In genomic region chr8:104543440-104544045, GRCm38 (mm10) we compare ENCODE assay signal across 32 mouse cellular contexts. TPM values are rescaled to one million over a fixed set of nuclear protein-coding genes. Genes with fewer than 3 reads are reported as not detected.
DNase-seq lines count a peak whose midpoint lies in the region; ATAC-seq and TF ChIP-seq lines count a peak whose summit lies in the region.
"Had no signal": no experiment of that assay in that cellular context is flagged by ENCODE, and none has a peak within 500 bp of the region (broad histone marks: within the 10 kb centered on the region; RNA-seq: fewer than 3 reads in every experiment).

No protein-coding gene starts in this region.

- no peak for TF ChIP-seq CTCF in heart, postnatal 0 days (IDR thresholded peaks at IDR 0.05; ENCODE audit: low read depth)

- H3K4me1 ChIP-seq in heart, embryonic 11.5 days (ENCODE audit: control insufficient read depth, insufficient read depth, low read length), result 0 out of 2 replicates have a peak, but pooled peaks cover 4% of the 10 kb centered on the region
- peaks cover 9% of the 10 kb centered on the region; the same call in 1 of the 2 replicates for H3K4me1 ChIP-seq in heart, postnatal 0 days (ENCODE audit: control insufficient read depth, insufficient read depth)

- H3K27ac ChIP-seq in heart, embryonic 11.5 days (ENCODE audit: low read depth, low read length), result no peak overlapping the region
- H3K27ac ChIP-seq in heart, postnatal 0 days (ENCODE audit: low read depth), result no peak overlapping the region
- H3K27ac ChIP-seq: forebrain, embryonic 13.5 days; heart, embryonic 15.5 days; hindbrain, embryonic 10.5 days; hindbrain, embryonic 15.5 days; limb, embryonic 13.5 days; liver, embryonic 13.5 days; midbrain, embryonic 12.5 days; neural tube, embryonic 12.5 days; stomach, postnatal 0 days had no signal

- no peak overlapping the region for H3K4me2 ChIP-seq in heart, embryonic 11.5 days
- H3K4me2 ChIP-seq in heart, postnatal 0 days (ENCODE audit: low read depth, low read length), result no peak overlapping the region
- H3K4me2 ChIP-seq: forebrain, embryonic 13.5 days; heart, embryonic 15.5 days; hindbrain, embryonic 15.5 days; limb, embryonic 13.5 days; liver, embryonic 13.5 days; midbrain, embryonic 12.5 days; neural tube, embryonic 12.5 days had no signal

- DNase-seq in heart, adult 18-20 months, result peak; percentile 32 to 74
- DNase-seq in kidney, postnatal 25 days, result peak; percentile 45 to 66
- DNase-seq in kidney, adult 11 months, result no peak
- no peak for DNase-seq in heart, postnatal 0 days (ENCODE audit: low spot score)
- no peak for DNase-seq in frontal cortex, postnatal 36 days (ENCODE audit: low spot score in 2 of 2)
- DNase-seq: adrenal gland, postnatal 25 days; cerebellum, adult 8-10 months; cerebellum, postnatal 25 days; gastrocnemius, postnatal 36 days; kidney, adult 18-20 months; kidney, postnatal 10 days; liver, embryonic 13.5 days; lung, adult 18-20 months; lung, postnatal 4 days; right cerebral cortex, adult 18-20 months; thymus, adult 18-20 months; thymus, postnatal 36 days had no signal

- TF ChIP-seq EP300 in heart, postnatal 0 days (IDR thresholded peaks at IDR 0.05; ENCODE audit: low read depth), result 0 out of 2 replicates have a peak, but pooled peaks have one; percentile 32

- H3K4me3 ChIP-seq in heart, embryonic 11.5 days (ENCODE audit: low read depth, low read length), result no peak overlapping the region
- H3K4me3 ChIP-seq in heart, postnatal 0 days (ENCODE audit: low read depth, low read length), result no peak overlapping the region
- H3K4me3 ChIP-seq: forebrain, embryonic 13.5 days; heart, embryonic 15.5 days; hindbrain, embryonic 10.5 days; hindbrain, embryonic 15.5 days; limb, embryonic 13.5 days; liver, embryonic 13.5 days; megakaryocyte, embryonic 14.5 days; midbrain, embryonic 12.5 days; myocyte; neural tube, embryonic 12.5 days had no signal

- no peak for ATAC-seq in heart, embryonic 11.5 days (replicated peaks; ENCODE audit: insufficient number of reproducible peaks, low FRiP score, low TSS enrichment)
- ATAC-seq in heart, postnatal 0 days (ENCODE audit: insufficient read depth, low read depth), result no peak
- no peak for ATAC-seq in granulocyte monocyte progenitor cell, adult 5-6 weeks (replicated peaks; ENCODE audit: poor library complexity, severe bottlenecking)
- ATAC-seq: CD4-positive, CD25-positive, alpha-beta regulatory T cell, adult 4 months; forebrain, embryonic 13.5 days; inflammation-experienced regulatory T-cells, adult 6 months; lung, postnatal 0 days had no signal

- H3K9ac ChIP-seq in heart, embryonic 11.5 days (ENCODE audit: low read depth, low read length), result no peak overlapping the region
- no peak overlapping the region for H3K9ac ChIP-seq in heart, postnatal 0 days (replicated peaks; ENCODE audit: low read depth, low read length)
- H3K9ac ChIP-seq: forebrain, embryonic 13.5 days; heart, embryonic 15.5 days; hindbrain, embryonic 15.5 days; limb, embryonic 13.5 days; liver, embryonic 13.5 days; midbrain, embryonic 12.5 days; neural tube, embryonic 12.5 days had no signal

- H3K27me3 ChIP-seq in heart, embryonic 11.5 days (ENCODE audit: control insufficient read depth, insufficient read depth, low read length), result peaks cover 56% of the 10 kb centered on the region
- peaks cover 48% of the 10 kb centered on the region for H3K27me3 ChIP-seq in heart, postnatal 0 days (ENCODE audit: control insufficient read depth, insufficient read depth, low read length)

- no peaks in the 10 kb centered on the region for H3K36me3 ChIP-seq in heart, embryonic 11.5 days (ENCODE audit: control insufficient read depth, insufficient read depth, low read length)
- H3K36me3 ChIP-seq in heart, postnatal 0 days (replicated peaks; ENCODE audit: control insufficient read depth, insufficient read depth, low read length), result no peaks in the 10 kb centered on the region
- H3K36me3 ChIP-seq: heart, embryonic 15.5 days; hindbrain, embryonic 10.5 days; hindbrain, embryonic 15.5 days; limb, embryonic 13.5 days; liver, embryonic 13.5 days; midbrain, embryonic 12.5 days; neural tube, embryonic 12.5 days had no signal

- WGBS in heart, embryonic 11.5 days (ENCODE audit: insufficient replicate concordance), result 80% methylated on average over 8 of the region's 8 CpGs
- 78% methylated on average over 8 of the region's 8 CpGs for WGBS in heart, postnatal 0 days

- no peaks in the 10 kb centered on the region for H3K9me3 ChIP-seq in heart, embryonic 11.5 days (replicated peaks; ENCODE audit: control insufficient read depth, low read length)
- no peaks in the 10 kb centered on the region for H3K9me3 ChIP-seq in heart, postnatal 0 days (replicated peaks; ENCODE audit: control insufficient read depth, low read length)
- H3K9me3 ChIP-seq: forebrain, embryonic 13.5 days; heart, embryonic 15.5 days; hindbrain, embryonic 10.5 days; hindbrain, embryonic 15.5 days; limb, embryonic 13.5 days; liver, embryonic 13.5 days; midbrain, embryonic 12.5 days; neural tube, embryonic 12.5 days had no signal

RNA-seq across cellular contexts. Expression of gene Car7, which starts 9.1 kb away (rescaled TPM):
- total RNA-seq in heart, adult 18-20 months (2021), result 1 to 10 TPM; 1.5 to 2.7 TPM
- 0.34 and 0.68 TPM in 2 replicates for polyA plus RNA-seq in heart, embryonic 11.5 days (2014; fragmentation: Nextera tagmentation; extraction: Ambion mirVana)
- 0.99 and 2.3 TPM in 2 replicates for total RNA-seq in heart, postnatal 0 days (2014; rRNA removed; ENCODE audit: low replicate concordance)
- polyA plus RNA-seq in heart, postnatal 0 days (2015; fragmentation: Nextera tagmentation; extraction: Ambion mirVana), result 3.0 and 3.6 TPM in 2 replicates
- total RNA-seq in granulocyte monocyte progenitor cell, adult 5-6 weeks (2014; fragmentation: Nextera tagmentation), result not detected in 2 replicates
- total RNA-seq in granulocyte monocyte progenitor cell, adult 5-6 weeks (2017), result 0.52 TPM in 1 of 2 replicates, not detected in the other

RNA-seq across cellular contexts. Expression of gene Nae1, which starts 9.1 kb away (rescaled TPM):
- 10 to 100 TPM; 26.8 to 34.9 TPM for total RNA-seq in heart, adult 18-20 months (2021)
- 78.1 and 88.6 TPM in 2 replicates for polyA plus RNA-seq in heart, embryonic 11.5 days (2014; fragmentation: Nextera tagmentation; extraction: Ambion mirVana)
- total RNA-seq in heart, postnatal 0 days (2014; rRNA removed; ENCODE audit: low replicate concordance), result 28.9 and 45.5 TPM in 2 replicates
- 66.3 and 66.6 TPM in 2 replicates for polyA plus RNA-seq in heart, postnatal 0 days (2015; fragmentation: Nextera tagmentation; extraction: Ambion mirVana)
- 38.8 and 62.4 TPM in 2 replicates for total RNA-seq in granulocyte monocyte progenitor cell, adult 5-6 weeks (2014; fragmentation: Nextera tagmentation)
- 64.6 and 109 TPM in 2 replicates for total RNA-seq in granulocyte monocyte progenitor cell, adult 5-6 weeks (2017)

RNA-seq across cellular contexts. Expression of gene Terb1, which starts 33.8 kb away (rescaled TPM):
- not detected for total RNA-seq in heart, adult 18-20 months (2021)
- 0.39 TPM in 1 of 2 replicates, not detected in the other for polyA plus RNA-seq in heart, embryonic 11.5 days (2014; fragmentation: Nextera tagmentation; extraction: Ambion mirVana)
- 0.15 TPM in 1 of 2 replicates, not detected in the other for total RNA-seq in heart, postnatal 0 days (2014; rRNA removed; ENCODE audit: low replicate concordance)
- 0.05 and 0.07 TPM in 2 replicates for polyA plus RNA-seq in heart, postnatal 0 days (2015; fragmentation: Nextera tagmentation; extraction: Ambion mirVana)
- total RNA-seq in granulocyte monocyte progenitor cell, adult 5-6 weeks (2014; fragmentation: Nextera tagmentation), result not detected in 2 replicates
- total RNA-seq in granulocyte monocyte progenitor cell, adult 5-6 weeks (2017), result not detected in 2 replicates
- total RNA-seq: adrenal gland, postnatal 25 days; gastrocnemius, postnatal 36 days had no signal
- polyA plus RNA-seq: inflammation-experienced regulatory T-cells, adult 6 months; myocyte had no signal

RNA-seq across cellular contexts. Expression of gene Pdp2, which starts 47.7 kb away (rescaled TPM):
- 10 to 100 TPM; 18.1 to 22.5 TPM for total RNA-seq in heart, adult 18-20 months (2021)
- 9.5 and 10.2 TPM in 2 replicates for polyA plus RNA-seq in heart, embryonic 11.5 days (2014; fragmentation: Nextera tagmentation; extraction: Ambion mirVana)
- total RNA-seq in heart, postnatal 0 days (2014; rRNA removed; ENCODE audit: low replicate concordance), result 4.0 and 4.2 TPM in 2 replicates
- 5.7 and 6.1 TPM in 2 replicates for polyA plus RNA-seq in heart, postnatal 0 days (2015; fragmentation: Nextera tagmentation; extraction: Ambion mirVana)
- total RNA-seq in granulocyte monocyte progenitor cell, adult 5-6 weeks (2014; fragmentation: Nextera tagmentation), result 9.6 and 13.1 TPM in 2 replicates
- total RNA-seq in granulocyte monocyte progenitor cell, adult 5-6 weeks (2017), result 10.3 and 11.4 TPM in 2 replicates

Comparison
In these comparisons a context has a peak if more than half of its experiments do, and no peak if none do; other contexts are left out.
1. DNase-seq: peak in heart, adult 18-20 months (2 of 2) and kidney, postnatal 25 days (2 of 2); none in kidney, adult 11 months (single experiment), heart, postnatal 0 days (single experiment) and frontal cortex, postnatal 36 days (0 of 2).